Mouse (Mus musculus) midbrain, embryonic 11.5 days (tissue): ENCODE measurements around the gene Noc4l. TPM values are rescaled to one million over a fixed set of nuclear protein-coding genes. Genes with fewer than 3 reads are reported as not detected.

Source experiments
- ATAC-seq: fragments of 200-750 bp; cut with Nextera tagmentation; 2 replicates; pipeline ENCODE4 v1.8.0; 2017; ENCODE audit warnings: moderate TSS enrichment, moderate library complexity; ENCODE audit not compliant: low FRiP score
- DNase-seq: peaks from one replicate; pipeline ENCODE4 v3.0.0; 2015; ENCODE audit warnings: low spot score; ENCODE audit errors: missing footprints
- H3K27ac ChIP-seq: fragments of 300-500 bp; sonication (generic); 2 replicates; pipeline ENCODE4 v1.5.1; 2014; ENCODE audit warnings: low read depth, low read length
- H3K27me3 ChIP-seq: fragments of 300-500 bp; sonication (generic); 2 replicates; pipeline ENCODE4 v1.6.1; 2014; ENCODE audit warnings: mild to moderate bottlenecking, low read length, moderate library complexity, mixed read lengths; ENCODE audit not compliant: control insufficient read depth, insufficient read depth
- H3K36me3 ChIP-seq: fragments of 300-500 bp; sonication (generic); 2 replicates; pipeline ENCODE4 v1.6.1; 2014; ENCODE audit warnings: mild to moderate bottlenecking, low read length, moderate library complexity, mixed read lengths; ENCODE audit not compliant: control insufficient read depth, insufficient read depth
- H3K4me1 ChIP-seq: fragments of 300-500 bp; sonication (generic); 2 replicates; pipeline ENCODE4 v1.6.1; 2014; ENCODE audit warnings: low read length; ENCODE audit not compliant: control insufficient read depth, insufficient read depth
- H3K4me2 ChIP-seq: fragments of 300-500 bp; sonication (generic); 2 replicates; pipeline ENCODE4 v1.6.1; 2014; ENCODE audit warnings: mild to moderate bottlenecking, moderate library complexity
- H3K4me3 ChIP-seq: fragments of 300-500 bp; sonication (generic); 2 replicates; pipeline ENCODE4 v1.5.1; 2014; ENCODE audit warnings: low read depth, low read length
- H3K9ac ChIP-seq: fragments of 300-500 bp; sonication (generic); 2 replicates; pipeline ENCODE4 v1.6.1; 2014; ENCODE audit warnings: low read length
- H3K9me3 ChIP-seq: fragments of 300-500 bp; sonication (generic); 2 replicates; pipeline ENCODE4 v1.6.1; 2016; ENCODE audit warnings: low read length; ENCODE audit not compliant: control insufficient read depth
- WGBS: fragments of 180-500 bp; shearing (Covaris S2); extraction: QIAGEN DNeasy Blood & Tissue Kit; methylation state at CpG from one replicate; pipeline ENCODE4 v1.1.7; 2014; 5-methylcytosine and 5-hydroxymethylcytosine counted together
- polyA plus RNA-seq: library from polyadenylated mRNA; unstranded; fragments of >200 nt; fragmentation: Nextera tagmentation; extraction: Ambion mirVana; gene quantifications from 2 replicates; pipeline ENCODE4 v1.2.1, GENCODE M21; 2014

Noc4l gene
- polyA plus RNA-seq = 54.7 and 55.6 TPM in 2 replicates

- no peak within 1 kb of the TSS for H3K27ac ChIP-seq
- peak; percentile 90 for ATAC-seq
- H3K4me1 ChIP-seq = peaks cover 6% of the 10 kb centered on the region
- WGBS = 1% methylated on average over 87 of the region's 91 CpGs
- H3K9me3 ChIP-seq = no peaks in the 10 kb centered on the region
- H3K4me2 ChIP-seq = peak within 1 kb of the TSS; percentile 89
- DNase-seq = peak; percentile 100
- no peaks in the 10 kb centered on the region for H3K27me3 ChIP-seq
- peak within 1 kb of the TSS; percentile 95 for H3K4me3 ChIP-seq
- peaks cover 42% of the 10 kb centered on the region for H3K36me3 ChIP-seq
- H3K9ac ChIP-seq = peak within 1 kb of the TSS; percentile 84
These were observed at the start of gene Noc4l, which contains the start of gene Ddx51 for GRCm38 (mm10) chr5:110652719-110653648. Gene Noc4l (minus strand): TSS chr5:110653417. Gene Ddx51 (plus strand): TSS chr5:110653451.

GRCm38 (mm10) chr5:110698617-110699016 is 45.4 kb upstream of the Noc4l start:
- Histone ChIP-seq H3K4me3 (no peak overlapping the region), H3K4me2 (no peak overlapping the region), H3K27me3 (no peaks in the 10 kb centered on the region), H3K27ac (no peak overlapping the region), H3K36me3 (peaks cover 23% of the 10 kb centered on the region), H3K9me3 (no peaks in the 10 kb centered on the region), H3K4me1 (no peaks in the 10 kb centered on the region), H3K9ac (no peak overlapping the region)
- ATAC-seq = no peak
- DNase-seq = no peak
- 89% methylated on average over 4 of the region's 4 CpGs for WGBS

GRCm38 (mm10) chr5:110682041-110682440 is 28.8 kb upstream of the Noc4l start:
- ATAC-seq = no peak
- no peak overlapping the region for H3K4me3 ChIP-seq

GRCm38 (mm10) chr5:110665486-110666121 is 12.4 kb upstream of the Noc4l start:
- WGBS = 71% methylated on average over 6 of the region's 6 CpGs
- no peaks in the 10 kb centered on the region for H3K27me3 ChIP-seq

More at GRCm38 (mm10) chr5:110682041-110682440, 28.8 kb upstream of the Noc4l start:
- 91% methylated on average over 6 of the region's 8 CpGs for WGBS
- no peak overlapping the region for H3K9ac ChIP-seq
- no peak overlapping the region for H3K4me2 ChIP-seq
- H3K4me1 ChIP-seq = no peaks in the 10 kb centered on the region
- no peaks in the 10 kb centered on the region for H3K9me3 ChIP-seq
- no peaks in the 10 kb centered on the region for H3K27me3 ChIP-seq
- no peak overlapping the region for H3K27ac ChIP-seq
- no peak for DNase-seq
- H3K36me3 ChIP-seq = peaks cover 37% of the 10 kb centered on the region

GRCm38 (mm10) chr5:110664750-110665269 is 11.6 kb upstream of the Noc4l start:
- H3K36me3 ChIP-seq = peaks cover 31% of the 10 kb centered on the region
- ATAC-seq (no peak), DNase-seq (no peak)

More at GRCm38 (mm10) chr5:110665486-110666121, 12.4 kb upstream of the Noc4l start:
- Histone ChIP-seq H3K27ac (no peak overlapping the region), H3K9ac (no peak overlapping the region), H3K4me1 (no peaks in the 10 kb centered on the region), H3K4me3 (no peak overlapping the region), H3K4me2 (no peak overlapping the region), H3K9me3 (no peaks in the 10 kb centered on the region), H3K36me3 (peaks cover 37% of the 10 kb centered on the region)
- no peak for ATAC-seq
- DNase-seq = no peak

GRCm38 (mm10) chr5:110664041-110664440 is 10.8 kb upstream of the Noc4l start:
- 93% methylated on average over 2 of the region's 2 CpGs for WGBS

More at GRCm38 (mm10) chr5:110664750-110665269, 11.6 kb upstream of the Noc4l start:
- H3K4me3 ChIP-seq = no peak overlapping the region
- H3K27ac ChIP-seq = no peak overlapping the region
- 94% methylated on average over 2 of the region's 2 CpGs for WGBS
- no peak overlapping the region for H3K4me2 ChIP-seq
- H3K9me3 ChIP-seq = no peaks in the 10 kb centered on the region
- no peaks in the 10 kb centered on the region for H3K27me3 ChIP-seq
- H3K4me1 ChIP-seq = no peaks in the 10 kb centered on the region
- H3K9ac ChIP-seq = no peak overlapping the region

GRCm38 (mm10) chr5:110659682-110660081 is 6.5 kb upstream of the Noc4l start:
- Histone ChIP-seq H3K4me1 (no peaks in the 10 kb centered on the region), H3K9ac (no peak overlapping the region), H3K27ac (no peak overlapping the region), H3K4me3 (no peak overlapping the region), H3K4me2 (no peak overlapping the region), H3K27me3 (no peaks in the 10 kb centered on the region), H3K36me3 (peaks cover 26% of the 10 kb centered on the region), H3K9me3 (no peaks in the 10 kb centered on the region)
- ATAC-seq = no peak
- no peak for DNase-seq

More at GRCm38 (mm10) chr5:110664041-110664440, 10.8 kb upstream of the Noc4l start:
- Histone ChIP-seq H3K9ac (no peak overlapping the region), H3K36me3 (peaks cover 31% of the 10 kb centered on the region), H3K27ac (no peak overlapping the region), H3K4me1 (no peaks in the 10 kb centered on the region), H3K27me3 (no peaks in the 10 kb centered on the region), H3K4me2 (no peak overlapping the region), H3K4me3 (no peak overlapping the region), H3K9me3 (no peaks in the 10 kb centered on the region)
- DNase-seq = no peak
- ATAC-seq = no peak

- Histone ChIP-seq H3K36me3 (peaks cover 38% of the 10 kb centered on the region), H3K27ac (no peak overlapping the region), H3K9me3 (no peaks in the 10 kb centered on the region), H3K9ac (peak overlapping the region; percentile 84), H3K4me1 (peaks cover 6% of the 10 kb centered on the region), H3K27me3 (no peaks in the 10 kb centered on the region), H3K4me2 (peak overlapping the region; percentile 89), H3K4me3 (peak overlapping the region; percentile 95)
- DNase-seq = no peak
- ATAC-seq = peak; percentile 63; the same call in 1 of the 2 replicates
- WGBS = 2% methylated on average over 33 of the region's 37 CpGs
These were observed 469 bp upstream of the Noc4l start for GRCm38 (mm10) chr5:110653686-110654085.
